Mouse (Mus musculus) left cerebral cortex, adult 11 months (tissue): ENCODE measurements around the gene Pde11a.

Experiments
- DNase-seq: peaks from one replicate; pipeline ENCODE4 v3.0.0; 2022; ENCODE audit warnings: low spot score

Pde11a gene

DNA sequence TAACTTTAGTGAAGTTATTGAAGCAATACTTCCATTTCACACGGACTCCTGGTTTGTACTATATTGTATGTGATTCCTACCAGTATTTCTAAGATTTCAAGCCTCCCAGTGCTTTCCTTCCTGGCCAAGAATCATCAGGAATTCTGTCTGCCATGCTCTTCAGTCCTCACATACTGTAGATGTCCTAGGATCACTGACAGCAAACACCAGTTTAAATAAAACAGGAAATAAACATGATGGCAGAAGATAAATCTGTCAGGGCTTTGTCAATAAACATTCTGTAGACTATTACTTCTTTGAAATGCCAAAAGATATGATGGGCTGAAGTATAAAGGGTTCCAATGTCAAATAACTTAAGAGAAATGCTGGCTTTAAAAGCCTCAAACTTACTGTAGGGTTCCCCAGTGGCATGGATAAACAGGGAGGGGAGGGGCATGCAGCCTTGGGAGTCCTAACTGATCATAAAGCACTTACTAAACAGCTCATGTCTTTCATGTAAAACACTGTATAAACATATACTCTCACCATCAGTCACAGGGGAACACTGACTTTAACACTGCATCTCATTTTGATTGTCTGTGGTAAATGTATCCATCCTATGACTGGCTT lies 285.6 kb downstream of the Pde11a start:
- no peak for DNase-seq

DNA sequence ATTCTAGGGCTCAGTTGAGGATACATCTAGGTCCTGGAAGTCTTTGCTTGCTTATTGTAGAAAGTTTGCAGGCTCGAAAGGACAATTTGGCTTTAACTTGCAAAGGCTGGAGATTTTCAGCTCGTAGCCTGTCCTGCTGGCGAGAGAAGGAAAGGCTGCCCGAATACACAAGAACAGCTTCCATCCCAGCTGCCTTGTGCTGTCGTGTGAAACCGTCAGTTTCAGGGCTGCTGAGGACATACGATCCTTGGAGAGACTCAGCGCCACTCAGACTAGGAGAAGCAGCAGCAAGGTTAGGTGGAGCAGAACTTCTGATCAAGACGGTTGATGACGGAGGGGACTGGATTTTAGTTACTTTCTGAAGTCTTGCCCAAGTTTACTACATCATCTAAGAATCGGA lies 287.2 kb downstream of the Pde11a start:
- DNase-seq, result no peak

DNA sequence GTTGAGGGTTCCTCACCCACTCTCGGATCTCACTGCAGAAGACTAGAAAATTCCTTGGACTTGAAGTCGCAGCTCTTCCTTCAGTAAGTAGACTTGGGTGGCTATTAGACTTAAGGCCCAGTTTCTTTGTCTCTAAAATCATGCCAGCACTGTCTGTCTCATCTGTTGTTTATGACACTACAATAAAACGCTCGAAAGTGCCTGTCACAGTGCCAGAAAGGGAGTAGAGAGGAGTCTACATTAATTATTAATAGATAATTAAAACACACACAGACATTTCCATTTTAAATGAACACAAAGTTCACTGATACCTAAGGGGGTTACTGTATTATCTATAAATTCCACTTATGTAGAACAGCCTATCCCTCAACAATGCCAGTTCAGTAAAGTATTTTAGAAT lies 287.7 kb downstream of the Pde11a start:
- no peak for DNase-seq

DNA sequence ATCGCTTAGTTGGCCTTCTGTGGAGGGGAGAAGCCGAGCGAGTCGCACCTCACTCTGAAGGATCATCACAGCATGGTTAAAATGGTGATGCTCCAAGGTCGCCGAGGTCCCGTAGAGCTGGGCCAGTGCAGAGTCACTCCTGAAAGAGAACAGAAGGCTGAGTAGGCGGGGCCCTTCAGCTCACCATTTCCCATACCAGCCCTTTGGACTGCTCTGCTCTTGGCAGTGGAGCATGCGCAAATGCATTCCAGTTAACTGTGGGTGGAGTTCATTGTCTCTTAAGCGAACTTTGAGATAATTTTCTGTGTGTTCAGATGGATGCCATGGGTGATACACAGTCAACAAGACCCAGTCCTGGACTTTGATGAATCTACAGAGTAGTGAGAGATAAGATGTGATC lies 288.5 kb downstream of the Pde11a start:
- DNase-seq, result no peak

DNA sequence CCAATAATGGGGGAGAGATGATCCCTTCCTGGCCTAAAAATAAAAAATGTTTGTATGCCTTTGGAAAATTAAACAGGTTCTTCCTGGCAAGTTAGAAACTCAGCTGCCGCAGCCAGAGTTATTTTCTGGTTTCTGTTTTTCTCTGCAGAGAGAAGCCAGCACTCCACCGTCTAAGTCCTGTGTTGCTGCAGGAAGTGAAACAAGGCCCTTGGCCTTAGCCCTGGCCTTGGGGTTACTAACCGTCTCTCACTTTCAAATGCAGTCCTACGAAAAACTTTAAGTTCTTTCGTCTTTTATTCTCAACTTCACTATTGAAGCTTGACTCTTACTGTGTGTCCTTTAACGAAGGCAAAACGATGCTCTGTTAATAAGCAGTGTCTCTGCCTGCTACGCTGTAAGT lies 289.0 kb downstream of the Pde11a start:
- DNase-seq, result no peak

DNA sequence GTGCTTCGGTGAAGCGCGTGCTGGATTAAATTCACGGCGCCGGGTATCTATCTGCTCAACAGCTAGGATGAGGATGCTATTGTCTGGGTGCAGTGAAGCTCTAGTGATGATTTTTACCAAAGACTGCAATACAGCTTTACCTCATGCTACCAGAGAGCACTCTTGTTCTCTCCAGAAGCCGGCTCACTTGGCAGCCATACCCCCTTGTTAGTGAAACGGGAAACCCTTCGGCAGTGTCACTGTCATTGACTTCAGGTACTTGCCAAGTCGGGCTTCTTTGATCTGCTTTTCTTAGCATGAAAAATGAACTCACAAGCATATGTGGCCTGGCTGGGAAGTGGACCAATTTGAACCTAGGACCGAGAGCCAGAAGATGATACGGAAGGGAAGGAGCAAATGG lies 290.8 kb downstream of the Pde11a start:
- no peak for DNase-seq

DNA sequence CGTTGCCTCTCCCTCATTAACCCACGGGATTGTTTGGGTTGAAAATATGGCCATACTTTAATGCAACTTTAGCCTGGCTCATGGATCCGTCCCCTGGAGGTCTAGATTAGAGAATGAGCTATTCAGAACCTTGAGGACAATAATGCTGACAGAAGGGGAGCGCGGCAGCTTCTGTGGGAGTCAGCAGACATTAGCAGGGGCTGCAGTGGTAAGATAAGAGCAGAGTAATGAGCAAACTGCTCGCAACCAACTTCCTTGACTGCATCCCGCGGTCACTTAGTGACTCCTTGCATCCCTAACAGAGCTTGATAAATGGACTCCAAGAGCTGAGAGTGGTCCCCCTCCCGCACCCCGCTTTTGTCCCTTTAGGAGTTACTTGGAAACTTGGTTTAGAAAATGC lies 296.4 kb downstream of the Pde11a start:
- no peak for DNase-seq

DNA sequence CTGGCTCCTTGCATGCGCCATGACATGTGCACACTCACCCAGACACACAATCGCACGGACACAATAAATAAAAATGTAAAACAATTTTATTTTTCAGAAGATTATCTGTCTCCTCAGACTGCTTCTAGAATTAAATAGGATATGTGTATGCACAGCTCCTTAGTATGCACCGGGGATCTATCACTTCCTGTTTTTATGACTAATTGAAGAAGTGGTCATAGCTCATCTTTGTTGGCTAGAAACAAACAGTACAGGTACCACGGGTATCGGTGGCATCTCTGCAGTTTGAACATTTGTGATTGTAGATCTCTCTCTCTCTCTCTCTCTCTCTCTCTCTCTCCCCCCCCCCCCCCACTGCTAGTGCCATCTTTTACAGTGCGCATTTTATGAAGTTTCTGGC lies 298.5 kb downstream of the Pde11a start:
- no peak for DNase-seq

DNA sequence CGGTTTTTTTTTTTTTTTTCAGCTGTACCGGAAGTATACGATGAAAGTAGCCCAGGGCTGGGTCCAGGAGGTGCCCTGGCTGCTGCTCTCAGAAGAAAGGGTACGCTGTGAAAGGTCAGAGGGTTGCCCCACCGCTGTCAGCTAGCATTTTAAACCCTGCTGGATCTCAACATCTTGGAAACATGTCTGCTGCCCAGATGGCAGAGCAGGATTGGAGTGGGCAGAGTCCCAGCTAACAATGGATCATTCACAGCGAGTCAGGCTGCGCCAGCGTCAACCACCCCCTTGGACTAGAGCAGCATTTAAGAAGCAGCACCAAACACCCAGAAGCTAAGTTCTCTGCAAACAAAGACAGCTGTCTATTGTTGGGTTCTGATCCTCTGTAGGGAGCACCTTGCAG lies 308.5 kb downstream of the Pde11a start:
- DNase-seq, result peak; percentile 63

DNA sequence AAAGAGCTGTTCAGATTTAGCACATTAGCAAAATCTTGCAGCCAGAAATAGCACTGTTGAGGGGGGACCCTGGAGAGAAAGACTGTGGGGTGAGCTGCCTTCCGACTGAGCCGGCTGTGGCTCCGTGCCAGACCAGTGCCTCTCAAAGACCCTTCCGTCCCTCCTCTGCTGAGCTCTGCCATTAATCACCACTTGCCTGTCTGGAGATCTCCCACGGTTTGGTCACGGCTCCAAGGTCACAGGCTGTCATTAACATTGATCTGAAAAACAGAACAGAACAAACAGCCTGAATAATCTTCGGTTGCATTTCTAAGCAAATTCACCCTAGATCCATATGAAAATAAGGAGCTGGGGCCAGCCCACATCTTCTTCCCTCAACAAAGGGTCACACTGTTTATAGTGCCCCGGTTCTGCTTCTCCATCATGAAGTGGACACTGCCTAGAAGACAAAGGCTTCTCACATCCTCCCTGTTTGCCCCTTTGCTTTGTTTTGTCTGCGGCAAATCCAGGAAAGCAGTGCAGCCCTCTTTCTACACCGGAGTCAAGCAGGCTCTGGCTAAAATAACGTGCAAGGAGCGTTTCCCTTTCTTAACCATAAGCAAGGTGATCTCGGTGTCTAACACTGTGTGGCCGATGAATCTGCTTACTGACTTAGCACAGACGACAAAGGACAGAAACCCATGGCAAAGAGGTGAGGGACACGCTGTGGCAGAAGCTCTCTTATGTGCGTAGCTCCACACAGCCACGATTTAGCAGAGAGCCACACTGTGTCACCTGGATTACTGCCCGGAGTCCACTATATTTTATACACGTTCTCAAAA lies 309.3 kb downstream of the Pde11a start:
- DNase-seq, result no peak

DNA sequence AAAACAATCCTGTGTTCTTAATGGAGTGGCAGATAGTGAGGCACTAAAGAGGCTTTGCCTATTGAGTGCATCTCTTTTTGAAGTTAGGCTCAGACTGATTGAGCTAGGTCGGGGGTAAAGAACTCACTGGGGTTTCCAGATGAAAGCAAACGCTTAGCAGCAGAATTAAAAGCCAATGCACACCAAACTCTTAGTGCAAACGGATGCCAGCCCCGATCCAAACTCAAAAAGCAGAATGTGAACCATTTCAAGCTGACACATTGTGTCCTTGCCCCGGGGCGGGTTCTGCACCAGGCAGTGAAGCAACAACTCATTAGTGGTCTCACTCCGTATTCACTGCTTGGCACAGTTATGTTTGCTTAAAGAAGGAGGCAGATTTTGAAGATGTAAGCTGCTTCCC lies 321.7 kb downstream of the Pde11a start:
- no peak for DNase-seq

DNA sequence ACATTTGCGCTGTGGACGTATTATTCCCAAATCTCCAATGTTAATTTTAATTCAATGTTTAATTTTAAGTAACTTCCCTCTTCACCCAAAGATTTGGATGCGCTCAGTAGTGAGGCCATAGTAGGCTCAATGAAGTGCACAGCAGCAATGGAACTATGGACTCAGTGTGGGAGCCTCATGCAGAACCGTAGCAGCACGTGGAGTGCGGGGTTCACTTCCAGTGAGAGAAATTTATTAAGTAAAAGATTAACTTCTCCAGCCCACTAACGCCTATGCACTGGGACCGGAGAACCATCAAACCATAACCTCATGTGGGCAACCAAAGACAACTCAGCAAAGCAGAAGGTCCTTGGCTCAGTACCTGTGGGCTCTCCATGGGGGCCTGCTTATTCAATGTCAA lies 322.4 kb downstream of the Pde11a start:
- DNase-seq, result no peak

DNA sequence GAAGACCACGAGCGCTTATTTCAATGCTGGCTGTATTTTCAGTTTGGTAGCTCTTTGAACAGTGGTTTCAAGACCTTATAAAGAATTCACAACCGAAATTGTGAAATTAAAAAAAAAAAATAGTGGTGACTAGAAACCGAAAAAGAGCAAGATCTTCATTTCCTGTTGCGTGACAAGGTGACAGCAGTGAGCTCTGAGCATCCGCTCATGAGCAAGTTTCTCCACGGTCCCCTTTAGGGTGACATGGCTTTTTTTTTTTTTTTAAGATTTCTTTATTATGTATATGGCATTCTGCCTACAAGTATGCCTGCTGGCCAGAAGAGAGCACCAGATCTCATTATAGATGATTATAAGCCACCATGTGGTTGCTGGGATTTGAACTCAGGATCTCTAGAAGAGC lies 323.1 kb downstream of the Pde11a start:
- DNase-seq, result no peak

DNA sequence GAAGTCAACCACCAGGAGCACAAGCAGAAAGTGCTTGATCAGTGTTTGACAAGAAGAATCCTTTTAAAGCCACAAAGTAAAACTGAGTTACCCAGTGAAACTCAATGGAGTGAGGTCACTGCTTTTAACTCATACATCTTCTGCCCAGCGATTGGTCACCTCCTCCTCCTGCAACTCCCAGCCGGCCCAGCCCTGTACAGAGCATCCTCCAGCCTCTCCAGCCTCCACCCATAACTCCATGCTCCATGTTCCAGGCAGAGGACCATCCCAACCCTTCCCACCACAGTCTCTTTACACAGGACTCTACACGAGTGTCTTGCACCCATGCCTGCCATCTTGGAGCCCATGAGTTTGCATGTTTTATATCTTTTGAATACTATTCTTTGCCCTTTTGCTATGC lies 323.9 kb downstream of the Pde11a start:
- no peak for DNase-seq

DNA sequence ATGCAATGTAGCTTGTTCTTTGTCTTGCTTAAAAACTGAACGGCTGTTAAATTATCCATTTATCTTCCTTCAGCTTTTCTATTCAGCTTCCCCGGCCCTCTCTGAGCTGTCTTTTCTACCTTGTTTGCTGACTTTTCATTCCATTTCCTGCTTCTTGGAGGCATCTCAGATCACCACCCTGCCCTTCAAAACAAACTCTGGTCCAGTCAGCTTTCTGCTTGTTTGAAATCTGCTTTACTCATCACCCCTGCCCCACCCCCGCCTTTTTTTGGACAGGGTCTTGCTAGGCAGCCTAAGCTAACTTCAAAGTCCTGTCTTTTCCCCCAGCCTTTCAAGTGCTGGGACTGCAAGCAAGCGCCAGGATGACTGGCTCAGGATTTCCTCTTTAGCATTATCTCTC lies 332.4 kb downstream of the Pde11a start:
- DNase-seq, result no peak

DNA sequence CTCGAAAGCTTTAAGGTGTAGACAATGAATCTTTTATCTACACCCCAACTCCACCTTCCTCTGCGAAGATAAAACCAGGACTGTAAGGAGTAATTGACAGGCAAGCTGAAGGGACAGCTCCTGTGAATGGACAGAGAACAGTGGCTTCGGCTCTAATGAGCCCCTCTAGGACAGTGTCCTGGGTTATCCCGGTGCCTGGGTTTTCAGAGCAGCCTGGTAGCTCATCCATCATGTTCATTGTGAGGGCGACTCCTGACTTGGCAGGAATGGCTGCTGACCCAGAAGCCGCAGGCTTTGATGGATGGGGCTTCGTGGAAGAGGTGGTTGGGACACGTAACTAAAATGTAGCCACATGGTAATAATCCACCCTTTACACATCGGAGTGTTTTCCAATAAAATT lies 335.7 kb downstream of the Pde11a start:
- DNase-seq, result no peak

DNA sequence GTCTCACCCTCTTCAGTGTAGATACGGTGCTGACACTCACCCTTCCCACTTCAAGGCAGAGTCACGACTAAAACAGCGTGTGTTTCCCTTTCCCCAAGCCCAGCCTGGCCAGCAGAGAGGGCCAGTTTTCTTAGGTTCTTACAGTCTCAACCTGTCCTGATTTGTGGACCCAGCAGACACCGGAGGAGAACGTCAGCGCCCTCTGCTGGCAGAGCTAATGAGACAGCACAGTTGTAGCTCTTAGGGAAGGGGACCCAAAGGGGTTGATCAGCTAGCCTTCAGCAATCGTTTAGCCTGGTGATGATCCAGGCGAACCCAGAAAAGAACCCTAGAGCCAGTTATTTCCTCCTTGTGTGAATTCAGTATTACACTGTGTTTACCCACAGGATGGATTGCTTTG lies 337.2 kb downstream of the Pde11a start:
- DNase-seq, result no peak

DNA sequence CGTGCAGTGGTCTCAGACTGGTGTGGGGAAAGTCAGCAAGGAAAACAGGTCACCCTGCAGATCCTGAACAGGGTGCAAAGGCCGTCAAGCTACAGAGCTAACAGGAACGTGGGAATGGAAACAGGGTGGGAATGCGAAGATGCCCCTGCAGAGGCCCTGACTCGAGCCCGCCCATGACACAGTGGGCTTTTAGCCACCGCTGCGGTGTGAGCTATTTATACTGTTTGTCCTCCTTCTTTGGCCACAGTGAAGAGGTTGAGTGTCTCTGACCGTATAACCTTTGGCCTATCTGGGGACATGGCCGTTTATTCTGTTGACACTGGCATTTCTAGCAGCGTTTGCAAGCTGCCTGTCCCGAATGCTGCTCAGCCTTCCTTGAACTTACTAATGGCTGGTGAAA lies 338.9 kb downstream of the Pde11a start:
- no peak for DNase-seq

DNA sequence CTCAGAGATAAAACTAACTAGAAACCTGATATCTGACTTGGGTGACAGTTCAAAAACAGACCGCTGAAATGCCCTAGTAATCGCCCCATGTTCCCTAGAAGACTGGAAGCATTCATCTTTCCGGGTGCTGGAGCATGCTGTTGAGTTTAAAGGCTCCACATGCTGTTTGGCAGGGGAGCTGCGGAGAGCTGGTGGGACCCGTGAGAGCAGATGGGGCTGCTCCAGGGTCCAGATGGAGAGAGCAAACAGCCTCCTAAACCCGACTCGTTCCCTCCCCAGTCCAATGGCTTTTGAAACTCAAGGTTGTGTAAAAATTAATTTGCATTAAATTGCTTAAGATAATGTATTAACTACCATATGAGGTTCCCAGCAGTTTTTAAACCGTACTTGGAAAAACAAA lies 339.9 kb downstream of the Pde11a start:
- no peak for DNase-seq

DNA sequence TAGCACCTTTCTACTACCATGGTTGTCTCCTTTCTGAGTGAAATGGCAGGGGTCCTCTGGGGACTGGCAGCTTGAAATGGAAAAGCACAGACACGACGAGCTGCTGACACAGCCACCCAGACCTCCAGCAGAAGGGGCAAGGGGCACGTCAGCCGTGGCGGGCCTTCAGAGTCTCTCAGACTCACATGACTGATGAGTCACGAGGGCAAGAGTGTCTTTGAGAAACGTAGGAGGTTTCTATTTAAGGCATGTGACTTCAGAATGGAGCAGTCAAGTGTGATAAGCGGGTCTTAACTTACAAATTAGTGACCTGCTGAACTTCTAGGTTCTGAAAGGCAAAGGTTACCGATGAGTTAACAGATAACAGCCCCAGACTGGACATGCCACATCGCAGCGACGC lies 340.8 kb downstream of the Pde11a start:
- DNase-seq, result no peak

DNA sequence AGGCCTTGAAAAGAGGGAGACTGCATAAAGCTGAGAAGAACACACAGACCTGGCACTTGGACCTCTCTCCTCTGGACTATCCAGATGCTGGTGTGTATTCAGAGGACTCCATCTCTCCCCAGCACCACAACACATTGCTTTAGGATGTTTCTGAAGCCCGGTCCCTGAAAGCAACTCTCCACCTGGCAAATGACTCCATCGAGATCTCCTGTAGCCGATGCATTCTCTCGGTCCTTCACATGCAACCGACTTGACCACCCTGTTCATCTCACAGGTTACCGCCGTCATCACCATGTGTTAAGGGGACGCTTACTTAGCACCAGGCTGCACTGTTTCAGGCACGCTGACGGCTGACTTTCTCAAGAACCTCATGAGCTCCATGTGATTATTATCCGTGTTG lies 343.7 kb downstream of the Pde11a start:
- no peak for DNase-seq

DNA sequence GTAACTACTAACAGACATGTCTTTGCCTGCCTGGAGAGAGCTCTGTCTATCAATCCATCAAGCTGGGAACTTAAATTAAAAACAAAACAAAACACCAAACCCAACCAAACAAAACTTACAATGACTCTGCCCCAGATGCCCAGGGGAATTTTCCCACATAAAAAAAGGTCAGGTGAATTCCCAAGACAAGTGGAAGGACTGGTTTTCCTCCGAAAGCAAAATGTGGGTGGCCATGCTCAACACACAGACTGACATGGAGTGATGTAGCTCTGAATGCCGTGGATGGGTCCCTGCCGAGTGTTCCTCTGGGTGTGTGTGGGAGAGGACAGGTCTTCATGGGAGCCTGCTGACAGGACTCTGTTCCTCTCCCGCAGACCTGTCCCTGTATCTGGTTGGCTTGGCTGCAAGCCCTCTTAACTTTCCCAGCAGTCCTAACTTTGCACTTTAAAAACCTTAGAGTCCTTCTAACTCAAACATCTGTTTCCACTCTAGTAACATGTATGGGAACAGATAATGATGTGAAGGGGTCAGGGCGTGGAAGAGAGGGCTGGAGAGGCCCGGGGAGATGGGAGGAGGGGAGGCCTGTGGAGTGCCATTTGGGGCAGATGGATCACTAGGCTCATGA lies 346.9 kb downstream of the Pde11a start:
- no peak for DNase-seq

DNA sequence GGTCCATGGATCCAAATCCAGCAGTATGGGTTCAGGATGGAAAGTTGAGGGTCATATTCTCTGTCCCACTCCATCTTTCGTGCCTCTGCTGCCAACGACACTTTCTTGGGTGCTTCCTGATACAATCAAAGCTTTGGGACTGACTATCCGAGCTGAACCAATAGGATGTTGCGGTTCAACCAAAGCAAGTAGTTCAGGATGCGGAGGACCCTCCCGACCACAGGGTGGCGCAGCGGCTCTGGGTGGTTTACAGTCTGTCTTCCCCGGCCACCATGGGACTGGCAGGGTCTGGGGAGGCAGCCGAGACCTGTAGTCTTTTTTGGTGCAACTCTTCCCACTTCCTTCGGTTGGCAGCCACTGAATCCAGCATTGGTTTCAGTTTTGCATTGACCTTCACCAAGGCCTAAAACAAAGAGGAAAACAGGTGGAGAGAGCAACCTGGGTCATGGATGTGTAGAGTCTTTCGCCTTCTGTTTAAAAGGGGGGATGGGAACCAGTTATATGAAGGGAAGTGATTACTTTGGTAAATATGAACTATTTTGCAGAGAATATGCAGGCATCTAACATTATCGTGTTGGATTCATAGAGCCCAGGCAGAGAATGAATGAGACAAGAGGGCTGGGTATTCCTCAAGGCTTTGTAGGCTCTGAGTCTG lies 347.6 kb downstream of the Pde11a start:
- peak; percentile 35 for DNase-seq
